Mouse (Mus musculus) heart, adult 9 months (tissue): ENCODE data around the gene Arsb.

ENCODE experiments used
- DNase-seq, 2 experiments: peaks; one replicate each; pipeline ENCODE4 v3.0.0; 2022; ENCODE audit warnings: low spot score in 2 of 2

The Arsb gene

DNA sequence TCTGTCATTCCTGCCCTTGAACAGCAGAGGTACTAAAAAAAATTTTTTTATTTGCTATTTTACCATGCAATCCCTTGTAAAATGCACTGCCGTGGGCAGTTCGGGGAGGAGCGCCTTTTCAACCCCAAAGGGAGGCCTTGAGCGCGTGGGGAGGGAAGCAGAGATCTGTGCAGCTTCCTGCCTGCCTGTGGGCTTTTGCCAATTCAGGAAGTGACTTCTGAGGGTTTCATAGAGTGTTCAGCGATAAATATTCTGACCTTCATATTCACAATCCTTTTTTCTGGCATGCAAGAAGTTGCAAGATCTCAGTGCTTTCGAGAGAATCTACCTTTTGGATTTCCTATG lies 151.1 kb downstream of the Arsb start:
- peak; percentile 33 to 48 for DNase-seq

GRCm38 (mm10) chr13:93924735-93925432 lies 153.5 kb downstream of the Arsb start:
- no peak for DNase-seq

DNA sequence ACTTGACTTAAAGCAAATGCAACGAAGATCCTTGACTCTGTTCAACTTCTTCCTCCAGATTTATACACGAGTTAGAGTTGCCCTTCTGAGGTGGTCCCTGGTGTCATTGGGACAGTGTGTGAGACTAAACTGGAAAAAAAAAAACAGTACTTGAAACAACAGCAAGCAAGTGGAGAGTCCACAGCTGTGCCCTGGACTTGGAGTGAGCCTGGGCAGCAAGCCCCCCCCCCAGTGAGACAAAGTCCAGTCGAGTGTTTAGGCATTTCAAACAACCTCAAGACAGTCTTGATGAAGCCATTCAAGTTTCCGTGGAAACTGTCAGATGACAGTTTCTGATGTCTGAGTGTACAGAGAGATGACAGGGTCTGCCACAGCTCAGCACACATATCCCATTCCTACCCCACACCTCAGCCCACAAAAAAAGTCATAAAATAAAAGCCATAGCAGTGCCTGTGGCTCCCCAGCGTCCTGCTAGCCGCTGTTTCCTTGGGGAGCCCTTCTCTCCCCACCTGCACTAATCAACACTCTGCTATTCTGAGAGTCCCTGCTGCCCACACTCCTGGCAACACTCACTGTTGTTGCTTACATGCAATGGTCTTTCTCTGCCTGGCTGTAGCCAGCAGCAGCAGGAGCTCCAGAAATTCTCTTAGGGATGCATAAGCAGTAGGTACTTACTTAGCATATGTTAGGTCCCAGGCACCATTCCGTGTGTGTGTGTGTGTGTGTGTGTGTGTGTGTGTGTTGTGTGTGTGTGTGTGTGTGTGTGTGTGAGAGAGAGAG lies 159.3 kb downstream of the Arsb start:
- no peak for DNase-seq

DNA sequence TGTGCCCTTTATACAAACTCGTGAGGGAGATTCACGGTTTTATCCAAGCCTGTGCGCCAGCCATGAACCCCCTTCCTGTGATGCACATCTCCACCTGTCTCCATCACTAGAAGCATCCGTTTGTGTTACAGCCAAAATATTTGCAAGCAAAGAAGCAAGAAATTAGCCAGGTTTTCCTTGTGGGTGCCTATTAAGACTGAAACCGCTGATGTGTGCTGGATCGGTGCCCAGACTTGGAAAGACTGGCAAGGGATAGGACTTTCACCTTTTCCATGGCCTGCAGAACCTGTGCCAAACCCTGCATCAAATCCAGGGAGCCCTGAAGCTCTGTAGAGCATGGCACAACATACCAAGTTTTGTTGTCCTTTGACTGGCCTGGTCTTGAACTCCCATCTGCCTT lies 165.0 kb downstream of the Arsb start:
- no peak for DNase-seq

- no peak for DNase-seq
These were observed 166.7 kb downstream of the Arsb start for GRCm38 (mm10) chr13:93938118-93938517.

GRCm38 (mm10) chr13:93939363-93940127 lies 168.1 kb downstream of the Arsb start:
- DNase-seq, result peak; percentile 73

DNA sequence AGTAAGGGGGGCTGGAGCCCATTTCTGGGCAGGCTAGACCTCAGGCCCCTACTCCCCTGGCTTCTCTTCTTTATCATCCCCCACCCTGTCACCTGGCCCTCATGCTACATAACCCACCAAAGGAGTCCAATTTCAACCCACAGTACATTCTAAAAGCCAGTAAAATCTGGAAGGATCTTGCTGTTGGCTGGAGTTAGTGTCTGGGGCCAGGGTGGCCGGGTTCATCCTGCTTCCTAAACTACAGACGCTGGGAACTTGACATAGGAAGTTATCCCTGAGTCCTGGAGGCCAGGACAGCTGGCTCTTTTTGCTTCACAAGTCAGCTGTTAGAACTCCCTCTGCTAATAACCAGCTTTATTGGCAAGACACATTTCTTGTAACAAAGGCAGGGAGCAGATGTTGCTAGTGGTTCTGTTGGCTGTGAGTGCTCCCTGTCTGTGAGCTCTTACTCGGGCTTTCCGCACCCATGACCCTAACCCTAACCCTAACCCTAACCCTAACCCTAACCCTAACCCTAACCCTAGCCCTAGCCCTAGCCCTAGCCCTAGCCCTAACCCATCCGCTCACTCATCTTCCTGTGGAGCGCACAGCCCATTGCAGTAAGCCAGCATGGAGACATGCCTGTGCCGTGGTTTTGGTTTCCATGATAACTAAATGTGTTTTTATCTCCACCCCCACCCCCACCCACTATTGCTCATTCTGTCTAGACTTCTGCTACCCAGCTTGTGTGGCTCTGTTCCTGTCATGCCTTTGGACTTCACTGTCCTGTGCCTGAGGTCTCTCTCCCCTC lies 169.5 kb downstream of the Arsb start:
- DNase-seq, result peak; percentile 71 to 83

DNA sequence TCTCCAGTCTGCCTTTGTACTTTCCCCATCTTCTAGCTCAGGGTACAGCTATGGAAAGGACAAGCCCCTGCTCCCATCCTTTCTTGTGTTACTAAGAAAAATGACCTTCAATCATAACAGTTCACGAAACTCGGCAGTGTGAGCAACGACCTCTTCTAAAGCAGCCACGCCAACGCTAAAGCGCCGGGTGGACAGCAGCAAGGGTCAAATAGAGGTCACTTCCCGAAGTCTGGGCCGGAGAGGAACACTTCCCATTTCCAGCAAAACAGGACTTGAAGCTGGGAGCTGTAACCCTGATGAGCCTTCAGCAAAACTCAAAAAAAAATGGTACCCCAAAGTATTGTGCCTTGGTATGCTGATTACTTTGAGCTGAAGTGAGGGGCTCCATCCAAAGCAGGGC lies 179.6 kb downstream of the Arsb start:
- DNase-seq, result peak in 1 of 2 experiments; percentile 40

DNA sequence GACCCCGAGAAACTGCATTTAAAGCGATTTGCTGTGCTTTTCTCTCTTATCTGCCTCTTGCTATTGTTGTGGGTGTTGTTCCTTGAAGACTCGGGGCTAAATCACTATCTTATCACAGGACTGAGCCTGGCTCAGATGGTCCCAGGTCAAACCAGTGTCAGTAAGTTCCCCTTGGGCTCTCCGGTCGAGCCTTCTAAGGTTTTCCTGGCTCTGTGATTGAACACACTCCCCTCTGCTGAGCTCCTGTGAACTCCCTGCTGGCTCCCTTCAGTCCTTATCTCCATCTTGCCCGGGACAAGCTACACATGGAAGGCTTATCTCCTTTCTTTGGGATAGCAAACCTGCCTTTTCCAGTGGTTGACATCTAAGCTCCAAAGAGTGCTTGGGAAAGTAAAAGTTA lies 180.1 kb downstream of the Arsb start:
- no peak for DNase-seq

DNA sequence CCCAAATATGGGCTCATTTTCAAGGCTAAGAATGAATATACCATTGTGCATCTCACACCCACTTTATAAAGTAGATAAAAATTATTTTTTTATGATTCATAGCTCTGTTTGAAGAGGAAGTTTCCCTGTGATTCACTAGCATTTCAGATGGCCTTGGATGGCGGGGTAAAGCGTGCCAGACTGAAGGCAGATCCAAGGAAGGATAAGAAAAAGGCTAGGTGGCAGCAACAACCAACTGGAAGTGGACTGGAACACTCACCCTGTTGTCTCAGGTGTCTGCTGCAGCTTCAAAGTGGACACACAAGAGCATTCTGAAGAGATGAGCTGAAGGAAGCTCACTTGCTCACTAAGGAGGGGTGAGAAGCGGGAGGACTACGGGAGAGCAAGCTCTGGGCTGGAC lies 181.0 kb downstream of the Arsb start:
- no peak for DNase-seq

- DNase-seq, result no peak
These were observed 186.5 kb downstream of the Arsb start for GRCm38 (mm10) chr13:93957907-93958306.

DNA sequence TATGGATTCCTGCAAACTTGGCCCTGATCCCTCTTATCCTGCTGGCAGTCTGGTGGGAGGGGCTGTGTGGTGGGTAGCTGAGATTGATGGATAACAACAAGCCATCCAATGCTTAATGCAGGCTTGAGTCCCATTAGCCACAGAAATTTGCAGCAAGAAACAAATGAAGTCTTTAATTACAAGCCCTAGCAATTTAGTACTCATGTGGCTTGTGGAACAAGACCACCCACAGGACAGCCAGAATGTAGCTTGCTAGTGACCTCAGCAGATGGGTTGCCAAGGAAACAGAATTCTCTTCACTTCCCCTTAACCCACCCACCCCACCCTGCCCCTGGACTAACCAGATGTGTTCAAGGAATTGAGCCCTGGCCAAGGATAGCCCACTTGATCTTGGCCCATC lies 194.8 kb downstream of the Arsb start:
- no peak for DNase-seq

- peak in 1 of 2 experiments; percentile 15 for DNase-seq
These were observed 195.7 kb downstream of the Arsb start for GRCm38 (mm10) chr13:93967138-93967537.

- DNase-seq, result no peak
These were observed 198.7 kb downstream of the Arsb start for GRCm38 (mm10) chr13:93970115-93970514.

- DNase-seq, result no peak
These were observed 201.0 kb downstream of the Arsb start for GRCm38 (mm10) chr13:93972423-93972822.

GRCm38 (mm10) chr13:93975668-93976067 lies 204.2 kb downstream of the Arsb start:
- no peak for DNase-seq

DNA sequence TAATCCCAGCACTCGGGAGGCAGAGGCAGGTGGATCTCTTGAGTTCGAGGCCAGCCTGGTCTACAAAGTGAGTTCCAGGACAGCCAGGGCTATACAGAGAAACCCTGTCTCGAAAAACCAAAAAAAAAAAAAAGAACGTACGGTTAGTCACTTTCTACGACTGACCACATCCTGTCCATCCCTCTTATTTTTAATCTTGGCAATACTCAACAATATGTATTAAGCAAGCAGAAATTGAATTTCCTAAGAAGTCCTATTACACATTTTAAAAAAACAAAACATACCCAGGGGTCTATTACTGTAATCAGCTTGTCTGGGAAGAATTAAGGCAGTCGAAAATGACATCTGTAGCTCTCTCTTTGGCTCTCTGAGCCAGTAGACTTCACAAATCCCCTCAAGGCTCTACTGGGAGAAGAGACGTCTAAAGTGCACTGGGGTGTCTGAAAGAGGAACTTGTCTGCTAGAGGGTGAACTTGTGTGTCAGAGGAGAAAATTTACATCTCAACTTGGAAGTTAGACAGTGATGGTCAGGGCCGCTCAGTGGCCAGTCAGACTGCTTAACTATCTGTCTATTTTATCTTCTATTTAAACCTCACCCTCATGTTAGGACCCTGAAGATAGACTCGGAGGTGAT lies 205.6 kb downstream of the Arsb start:
- no peak for DNase-seq

DNA sequence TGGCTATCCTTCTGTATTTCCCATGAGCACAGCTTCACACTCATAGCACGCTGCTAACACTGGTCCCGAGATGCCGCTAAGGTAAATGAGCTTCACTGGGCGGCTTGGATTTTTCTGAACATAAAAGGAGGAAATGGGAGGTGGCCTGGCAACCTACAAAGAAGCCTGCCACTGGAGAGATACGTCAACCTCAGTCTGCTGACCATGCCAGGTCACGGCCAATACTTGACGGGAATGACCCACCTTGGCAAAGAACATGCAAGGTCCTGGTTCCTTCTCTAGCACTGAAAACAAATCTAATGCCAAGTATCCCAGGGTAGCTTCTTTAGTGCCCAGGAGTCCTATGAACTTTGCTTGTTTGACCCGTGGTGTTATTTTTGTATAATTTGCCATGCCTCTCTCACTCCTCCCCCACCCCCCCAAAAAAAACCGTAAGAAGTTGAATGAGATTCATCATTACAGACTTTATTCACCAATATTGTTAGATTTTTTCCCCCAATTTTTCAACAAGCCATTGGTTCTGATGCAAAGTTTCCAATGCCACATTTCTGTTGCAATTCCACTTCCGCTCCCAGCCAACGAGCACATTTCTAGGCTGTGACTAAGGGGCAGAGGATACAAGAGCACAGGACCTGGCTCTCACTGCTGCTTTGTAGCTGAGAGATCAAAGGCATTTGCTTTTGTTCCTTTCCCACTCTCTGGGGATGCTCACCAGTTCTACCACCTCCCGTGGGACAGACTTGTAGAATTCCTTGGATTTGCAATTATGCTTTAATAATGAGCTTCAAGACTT lies 207.5 kb downstream of the Arsb start:
- no peak for DNase-seq

- no peak for DNase-seq
These were observed 208.3 kb downstream of the Arsb start for GRCm38 (mm10) chr13:93979754-93980153.

DNA sequence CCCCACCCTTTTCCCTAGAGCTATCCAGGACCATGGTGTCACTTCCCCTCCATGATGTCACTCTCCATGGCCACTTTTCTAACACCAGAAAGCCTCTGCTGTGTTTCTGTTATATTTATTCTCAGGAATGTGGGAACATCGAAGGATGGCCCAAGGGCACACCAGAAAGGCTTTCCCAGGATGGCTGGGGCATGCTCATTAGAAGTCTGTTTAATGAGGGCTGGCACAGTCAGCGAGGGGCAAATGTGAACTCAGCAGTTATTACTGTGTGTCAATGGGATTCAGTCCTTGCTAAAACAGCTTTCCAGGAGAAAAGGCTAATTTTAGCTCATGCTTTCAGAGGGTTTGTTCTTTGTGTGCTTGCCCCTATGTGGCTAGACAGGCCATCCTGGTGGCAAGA lies 213.1 kb downstream of the Arsb start:
- no peak for DNase-seq

DNA sequence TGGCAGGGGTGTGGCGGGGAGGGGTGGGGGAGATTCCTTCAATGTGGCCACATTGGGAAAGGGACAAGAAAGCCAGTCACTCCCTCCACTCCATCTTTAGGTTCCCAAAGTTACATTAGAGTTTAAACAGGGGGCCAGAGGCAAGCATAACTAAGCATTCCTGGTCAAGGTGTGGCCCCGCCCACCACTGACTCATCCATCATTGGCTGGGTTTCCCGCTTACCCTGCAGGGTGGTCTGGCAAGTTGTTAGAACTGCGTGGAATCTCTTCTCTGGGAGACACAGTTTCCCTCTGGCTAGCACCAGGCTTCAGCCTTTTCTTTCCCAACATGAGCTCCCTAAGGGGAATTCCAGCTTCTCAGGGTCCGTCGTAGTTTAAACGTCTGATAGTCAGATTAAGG lies 213.8 kb downstream of the Arsb start:
- no peak for DNase-seq
